Mouse (Mus musculus) cerebellum, adult (tissue): ENCODE results near the gene Tm4sf5.
"Not testable (repeated sequence)": the region's sequence is repeated elsewhere in the genome, so short reads cannot be mapped to it uniquely, and the experiment has no call there.

Source experiments
- ATAC-seq: cut with Nextera tagmentation; 2 replicates; pipeline ENCODE4 v1.9.2; 2017; ENCODE audit warnings: mild to moderate bottlenecking, moderate library complexity, mixed read lengths; ENCODE audit not compliant: insufficient number of reproducible peaks, low FRiP score, low TSS enrichment

Tm4sf5 gene

DNA sequence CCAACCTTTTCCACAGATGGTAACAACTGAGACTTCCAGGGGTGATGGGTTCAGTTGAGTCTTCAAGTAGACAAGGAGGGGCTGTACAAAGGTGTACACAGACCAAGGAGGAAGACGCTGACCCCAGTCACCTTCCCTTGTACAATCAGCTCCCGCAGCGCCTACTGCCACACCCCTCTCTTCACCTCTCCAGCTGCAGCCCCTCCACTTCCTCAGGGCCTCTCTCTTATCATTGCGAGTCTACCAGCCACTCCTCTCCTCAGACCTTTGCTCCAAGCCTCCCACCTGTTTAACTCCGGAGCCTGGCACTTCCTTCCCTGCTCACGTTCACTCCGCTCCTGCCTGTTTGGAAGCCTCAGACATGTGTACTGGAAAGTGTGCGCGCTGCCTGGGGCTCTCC, at the start of gene Tm4sf5:
TSS of gene Tm4sf5 (plus strand) at position 275 of the 400 bp plus-strand sequence.
- no peak for ATAC-seq

DNA sequence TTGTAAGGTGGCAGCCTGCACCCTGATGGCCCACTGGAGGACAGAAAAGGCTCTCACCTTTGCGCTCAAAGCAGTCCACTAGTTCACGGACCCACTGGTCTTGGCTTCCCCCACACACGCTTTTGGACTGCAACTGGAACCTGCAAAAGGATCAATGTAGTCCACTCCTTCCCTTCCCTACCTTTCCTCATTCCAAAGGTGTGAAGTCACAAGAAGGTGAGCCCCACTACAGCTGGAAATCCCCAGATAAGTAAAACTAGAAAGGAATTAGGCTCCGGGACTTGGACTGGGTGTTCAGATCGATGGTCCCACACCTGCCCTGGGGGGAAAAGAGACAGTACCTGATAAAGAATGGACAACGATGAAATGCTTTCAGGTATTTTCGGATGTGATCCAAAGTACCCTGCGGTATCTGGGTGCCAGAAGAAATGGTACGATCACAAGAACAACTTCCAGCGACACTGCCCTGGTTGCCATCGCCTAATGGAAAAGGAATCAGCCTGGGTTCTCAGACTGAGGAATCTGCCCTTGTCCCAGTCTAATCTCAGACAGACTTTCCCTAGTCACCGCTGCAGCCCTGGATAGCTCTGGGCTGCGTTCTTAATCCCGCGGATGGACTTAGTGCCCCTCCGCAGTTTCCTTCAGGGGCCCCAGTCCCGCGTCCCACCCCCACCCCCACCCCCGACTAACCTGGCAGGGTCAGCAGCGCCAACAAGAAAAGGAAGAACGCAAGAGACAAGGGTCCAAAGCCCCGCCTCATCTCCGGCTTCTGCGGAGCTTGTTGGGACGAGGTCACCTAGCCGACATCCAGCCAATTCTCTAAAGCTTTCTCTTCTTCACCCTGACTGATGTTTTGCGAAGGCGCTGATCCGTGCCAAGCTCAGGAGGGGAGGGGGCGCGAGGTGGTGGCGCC, 46.1 kb upstream of the Tm4sf5 start, which contains the start of gene Zmynd15:
TSS of gene Zmynd15 (plus strand) at position 746 of the 913 bp plus-strand sequence.
- no peak for ATAC-seq

DNA sequence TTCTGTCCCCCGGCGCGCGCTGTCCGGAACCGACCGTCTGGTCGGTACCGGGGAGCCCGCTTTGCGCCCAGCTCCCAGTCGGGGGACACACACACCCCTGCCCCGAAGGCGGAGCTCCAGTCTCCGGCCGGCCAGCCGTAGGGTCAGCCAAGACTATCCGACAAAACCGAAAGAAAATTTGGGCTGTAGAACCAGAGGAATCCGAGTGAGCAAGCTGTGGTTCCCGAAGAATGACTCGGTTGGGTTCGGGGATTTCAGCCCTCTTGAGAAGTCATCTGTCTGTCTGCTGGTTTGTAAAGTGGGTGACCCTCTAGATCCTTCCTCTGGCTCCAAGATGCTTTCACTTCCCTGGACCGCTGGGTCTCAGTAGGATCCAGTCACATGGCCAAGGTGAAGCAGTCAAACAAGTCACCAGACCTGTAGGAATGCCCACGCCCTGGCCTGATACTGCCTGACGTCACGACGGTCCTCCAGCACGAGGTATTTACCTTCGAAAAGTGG, 45.4 kb upstream of the Tm4sf5 start, which contains the start of gene Cxcl16:
TSS of gene Cxcl16 (minus strand) at position 384 of the 501 bp plus-strand sequence.
- no peak for ATAC-seq

DNA sequence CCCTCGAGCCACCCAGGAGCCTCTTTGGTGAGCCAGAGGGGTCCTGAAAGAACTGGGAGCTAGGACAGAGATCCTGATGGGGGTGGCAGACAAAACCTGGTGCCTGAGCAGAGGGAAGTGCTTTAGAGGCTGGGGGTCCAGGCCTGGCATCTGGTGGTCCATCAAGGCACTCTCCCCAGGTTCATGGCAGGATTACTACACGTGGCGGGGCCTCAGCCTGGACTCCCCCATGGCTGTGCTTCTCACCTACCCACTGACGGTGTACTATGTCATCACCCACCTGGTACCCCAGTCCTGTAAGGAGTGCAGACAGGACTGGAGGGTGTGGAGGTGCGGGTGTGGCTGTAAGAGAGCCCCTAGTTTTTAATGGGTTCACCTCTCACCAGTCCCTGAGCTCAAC, 41.1 kb upstream of the Tm4sf5 start:
- no peak for ATAC-seq

DNA sequence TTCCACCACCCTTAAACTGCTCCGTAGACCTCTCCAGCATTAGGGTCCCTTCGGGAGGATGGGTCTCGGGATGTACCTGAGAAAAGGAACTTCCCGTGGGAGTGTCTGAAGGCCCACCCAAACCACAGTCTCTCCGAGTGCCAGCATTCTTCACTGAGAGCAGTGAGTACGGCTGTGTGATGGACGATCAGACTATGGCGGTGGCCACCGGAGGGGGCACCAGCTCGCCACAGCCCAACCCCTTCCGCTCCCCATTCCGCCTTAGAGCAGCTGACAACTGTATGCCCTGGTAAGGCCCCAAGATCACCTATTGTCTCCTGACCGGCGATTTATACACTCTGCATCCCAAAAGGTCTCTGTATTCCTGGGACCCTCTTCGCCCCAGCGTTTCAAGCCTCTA, 39.8 kb upstream of the Tm4sf5 start:
- ATAC-seq = no peak

DNA sequence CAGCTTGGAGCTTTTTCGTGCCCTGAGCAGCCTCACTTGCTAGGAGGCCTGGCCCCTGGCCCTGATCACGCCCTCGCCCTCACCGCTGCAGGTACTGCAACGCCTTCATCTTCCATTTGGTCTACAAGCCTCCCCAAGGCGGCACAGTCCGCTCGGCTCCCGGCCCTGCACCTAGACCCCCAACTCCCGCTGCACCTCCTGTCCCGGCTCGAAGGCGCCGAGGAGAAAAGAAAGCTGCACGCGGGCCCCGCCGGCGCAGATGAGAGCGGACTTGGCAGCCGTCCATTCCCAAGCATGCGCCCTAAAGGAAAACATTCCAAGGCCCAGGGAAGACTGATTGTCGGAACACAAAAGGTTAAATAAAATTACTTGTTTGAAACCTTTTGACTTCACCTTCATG, 39.2 kb upstream of the Tm4sf5 start:
- ATAC-seq = no peak

DNA sequence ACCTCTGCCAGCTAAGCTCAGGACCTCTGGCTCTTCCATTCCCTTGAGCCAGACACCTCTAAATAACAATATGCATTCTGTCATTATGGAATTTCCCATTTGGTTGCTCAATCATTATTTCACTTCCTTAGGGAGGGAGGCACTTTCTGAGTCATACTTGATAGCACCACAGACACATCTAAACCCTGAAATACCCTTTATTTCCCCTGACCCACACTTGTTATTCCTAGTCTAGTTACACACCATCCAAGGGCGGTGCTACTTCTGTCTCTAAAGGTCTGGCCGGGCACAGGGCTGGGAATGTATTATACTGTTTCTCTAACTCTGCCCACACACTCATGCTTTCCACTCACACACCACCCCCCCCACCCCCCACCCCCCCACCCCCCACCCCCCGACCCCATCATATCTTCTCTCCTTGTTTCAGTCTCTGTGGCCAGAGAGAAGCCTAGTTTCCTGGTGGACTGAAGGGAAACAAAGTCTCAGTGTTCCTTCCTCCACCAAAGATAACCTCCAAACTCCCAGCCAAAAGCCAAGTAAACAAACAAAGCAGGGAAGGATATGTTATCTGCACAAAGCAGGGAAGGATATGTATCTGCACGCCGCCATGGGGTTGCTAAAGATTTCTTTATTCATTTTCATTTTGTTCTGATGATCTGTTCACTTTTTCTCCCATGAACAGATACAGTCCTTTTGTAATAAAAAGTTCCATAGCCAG, 37.0 kb upstream of the Tm4sf5 start:
- ATAC-seq = no peak

DNA sequence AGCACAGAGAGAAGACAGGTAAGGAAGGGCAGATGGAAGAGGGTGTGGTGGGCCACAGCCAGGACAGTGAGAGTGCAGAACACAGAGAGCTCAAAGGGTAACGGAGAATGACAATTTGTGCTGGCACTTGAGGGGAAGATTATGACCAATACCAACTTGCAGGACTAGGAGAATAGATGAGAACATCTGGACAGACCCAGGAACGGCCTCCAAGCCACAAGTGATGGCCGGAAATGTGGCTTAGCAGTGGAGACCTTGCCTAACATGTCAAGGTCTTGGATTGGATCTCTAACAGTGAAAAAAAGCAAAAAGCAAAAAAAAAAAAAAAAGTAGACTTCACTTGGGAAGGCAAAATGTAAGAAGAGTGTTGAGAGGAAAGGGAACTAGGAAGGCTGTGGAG, 35.3 kb upstream of the Tm4sf5 start:
- ATAC-seq = no peak

DNA sequence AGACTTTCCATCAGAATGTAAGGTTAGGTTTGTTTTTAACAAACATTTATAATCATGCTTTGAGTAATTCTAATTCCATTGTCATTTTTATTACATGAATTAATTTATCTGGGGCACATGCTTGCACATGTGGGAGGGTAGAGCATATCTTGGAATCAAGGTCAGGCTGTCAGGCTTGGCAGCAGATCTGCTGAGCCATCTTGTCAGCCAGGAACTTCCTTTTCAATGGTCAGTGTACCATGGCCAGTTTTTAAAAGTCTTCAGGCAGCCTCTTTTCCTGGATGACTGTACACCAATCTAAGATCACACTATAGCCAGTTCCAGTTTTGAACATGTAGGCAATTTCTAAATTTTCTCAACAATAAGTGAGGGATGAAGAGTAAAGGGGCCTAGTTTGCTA, 32.3 kb upstream of the Tm4sf5 start:
- no peak for ATAC-seq

DNA sequence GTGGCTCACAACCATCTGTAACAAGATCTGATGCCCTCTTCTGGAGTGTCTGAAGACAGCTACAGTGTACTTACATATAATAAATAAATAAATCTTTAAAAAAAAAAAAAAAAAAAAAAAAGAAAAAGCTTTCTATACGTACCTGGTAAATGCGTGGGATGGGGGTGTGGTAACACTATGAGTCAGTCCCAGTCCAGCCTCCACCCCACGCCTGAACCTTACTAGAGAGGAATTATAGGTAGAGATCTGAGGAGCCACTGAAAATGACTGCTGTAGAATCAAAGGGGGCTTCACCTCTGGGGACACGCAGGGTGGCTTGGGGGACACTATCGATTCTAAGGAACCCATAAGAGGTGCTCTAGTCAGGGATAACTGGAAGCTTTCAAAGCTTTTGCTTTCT, 31.8 kb upstream of the Tm4sf5 start:
- not testable (repeated sequence) for ATAC-seq

DNA sequence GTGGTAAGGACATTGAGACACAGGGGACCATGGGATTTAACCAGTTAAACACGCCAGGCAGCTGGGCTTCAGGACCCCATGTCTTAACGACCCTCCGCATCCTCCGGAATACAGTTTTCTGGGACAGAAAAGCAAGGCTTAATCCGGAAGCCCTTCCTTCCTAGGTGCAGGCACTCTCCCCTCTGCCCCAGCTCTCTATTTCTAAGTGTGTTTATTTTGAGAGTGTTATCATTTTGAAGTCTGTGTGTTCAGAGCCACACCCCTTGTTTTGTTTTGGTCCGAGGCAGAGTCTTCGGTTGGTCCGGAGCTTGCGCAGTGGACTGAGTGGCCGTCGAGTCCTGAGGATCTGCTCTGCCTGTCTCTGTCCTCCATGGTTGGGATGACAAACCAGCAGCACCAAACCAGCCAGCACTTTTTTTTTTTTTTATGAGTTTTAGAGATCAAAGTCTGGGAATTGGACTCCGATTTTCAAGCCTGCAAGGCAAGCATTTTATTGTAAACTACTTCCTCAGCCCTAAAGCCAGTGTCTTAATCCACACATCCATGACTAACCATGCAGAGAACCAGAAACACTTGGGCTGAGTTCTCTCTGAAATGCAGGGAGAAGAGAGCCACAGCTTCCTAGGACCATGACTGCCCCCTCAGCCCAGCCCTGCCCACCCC, 30.0 kb upstream of the Tm4sf5 start:
- ATAC-seq = no peak

DNA sequence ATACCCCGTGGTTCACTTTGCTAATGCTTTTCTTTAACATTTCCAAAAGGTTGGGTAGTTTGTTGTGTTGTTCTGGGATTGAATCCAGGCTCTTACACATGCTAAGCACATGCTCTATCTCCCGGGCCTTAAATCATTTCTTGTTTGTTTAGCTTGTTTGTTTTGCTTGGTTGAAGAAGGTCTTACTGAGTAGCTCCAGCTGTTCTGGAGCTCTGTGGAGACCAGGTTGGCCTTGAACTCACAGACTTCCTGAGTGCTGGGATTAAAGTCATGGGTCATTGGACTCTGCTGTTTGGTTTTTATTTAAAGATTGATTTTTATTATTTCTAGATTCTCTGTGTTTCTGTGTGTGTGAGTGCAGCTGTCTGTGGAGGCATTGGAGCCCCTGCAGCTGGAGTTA, 19.5 kb upstream of the Tm4sf5 start:
- ATAC-seq = no peak

DNA sequence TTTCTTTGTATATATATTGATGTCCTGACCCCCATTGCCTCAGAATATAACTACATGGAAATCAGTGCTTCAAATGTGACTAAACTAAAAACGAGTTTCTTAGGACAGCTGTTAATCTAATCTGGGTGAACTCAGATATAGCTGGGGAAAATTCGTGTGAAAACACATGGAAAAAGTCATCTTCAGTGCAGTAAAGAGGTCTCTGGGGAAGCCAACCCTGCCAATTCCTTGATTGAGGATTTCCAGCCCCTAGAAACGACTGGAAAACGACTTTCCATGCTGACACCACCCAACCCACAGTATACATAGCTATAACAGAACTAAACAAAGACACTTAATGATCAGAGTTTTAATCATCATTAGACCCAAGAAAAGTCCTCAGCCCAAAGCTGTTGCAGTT, 17.2 kb upstream of the Tm4sf5 start:
- no peak for ATAC-seq

DNA sequence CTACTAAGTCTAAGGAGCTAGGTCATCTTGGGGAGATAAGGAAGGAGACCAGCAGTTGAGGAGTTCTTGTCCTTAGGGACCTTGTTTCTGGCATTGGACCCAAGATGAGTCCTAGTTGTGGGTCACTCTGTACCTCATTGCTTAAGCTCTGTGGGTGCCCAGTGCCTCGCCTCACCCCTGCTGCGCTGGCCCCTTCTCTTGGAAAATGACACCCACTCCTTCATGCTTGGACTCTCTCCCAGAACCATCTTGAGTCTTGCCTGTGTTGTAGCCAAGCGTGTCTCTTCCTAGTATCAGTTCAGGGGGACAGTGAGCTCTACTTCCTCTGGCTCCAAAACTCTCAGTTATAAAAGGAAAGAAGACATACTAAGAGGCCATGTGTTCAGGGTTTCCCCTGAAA, 15.9 kb upstream of the Tm4sf5 start:
- ATAC-seq = no peak

DNA sequence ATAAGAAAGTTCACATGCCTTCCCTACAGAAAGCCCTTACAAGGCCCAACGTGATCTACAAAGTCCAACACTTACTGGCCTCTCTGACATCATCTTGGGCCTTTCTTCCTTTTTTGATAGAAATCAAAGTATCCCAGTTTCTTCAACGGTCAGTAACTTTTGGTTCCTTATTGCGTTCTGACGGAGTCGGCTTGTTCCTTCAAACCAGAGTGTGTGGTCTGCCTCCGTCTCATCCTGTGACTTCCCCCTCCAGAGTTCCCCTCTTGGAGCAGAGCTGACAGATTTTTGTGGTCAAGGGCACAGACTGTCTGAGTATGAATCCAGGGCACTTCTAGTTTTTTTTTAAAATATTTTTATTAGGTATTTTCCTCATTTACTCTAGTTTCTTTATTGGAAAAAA, 15.4 kb upstream of the Tm4sf5 start:
- no peak for ATAC-seq

DNA sequence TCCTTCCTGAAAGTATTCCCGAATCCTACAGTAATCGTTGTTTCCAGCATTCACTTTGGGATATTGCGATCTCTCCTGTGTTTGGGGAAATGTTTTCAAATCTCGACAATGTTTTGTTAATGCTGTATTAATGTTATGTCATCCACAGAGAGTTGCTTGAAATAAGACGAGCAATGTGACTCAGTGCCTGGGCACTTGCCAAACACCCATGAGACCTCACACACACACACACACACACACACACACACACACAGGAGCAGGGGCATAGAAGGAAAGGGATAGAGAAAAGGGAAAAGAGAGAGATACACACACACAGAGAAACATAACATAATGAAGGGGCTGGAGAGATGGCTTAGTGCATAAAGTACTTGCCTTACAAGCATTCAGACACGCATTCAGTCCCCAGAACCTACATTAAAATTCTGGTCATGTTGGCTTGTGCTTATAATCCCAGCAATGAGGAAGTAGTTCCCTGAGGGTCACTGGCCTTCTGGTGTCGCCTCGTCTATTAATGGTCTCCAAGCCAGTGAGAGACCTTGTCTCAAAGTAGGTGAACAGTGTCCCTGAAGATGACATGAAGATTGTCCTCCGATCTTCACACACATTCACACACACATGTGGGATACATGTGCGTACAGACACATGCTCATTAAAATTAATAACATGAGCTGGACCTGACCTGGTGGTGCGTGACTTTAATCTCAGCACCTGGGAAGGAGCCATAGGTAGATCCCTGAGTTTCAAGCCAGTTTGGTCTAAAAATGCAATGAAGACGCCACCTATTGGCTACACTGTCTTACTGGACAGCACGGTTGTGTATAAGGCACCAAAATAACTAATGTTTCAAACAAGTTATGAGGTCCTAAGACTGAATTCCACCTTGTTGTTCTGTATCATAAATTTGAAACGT, 5.2 kb upstream of the Tm4sf5 start:
- no peak for ATAC-seq

DNA sequence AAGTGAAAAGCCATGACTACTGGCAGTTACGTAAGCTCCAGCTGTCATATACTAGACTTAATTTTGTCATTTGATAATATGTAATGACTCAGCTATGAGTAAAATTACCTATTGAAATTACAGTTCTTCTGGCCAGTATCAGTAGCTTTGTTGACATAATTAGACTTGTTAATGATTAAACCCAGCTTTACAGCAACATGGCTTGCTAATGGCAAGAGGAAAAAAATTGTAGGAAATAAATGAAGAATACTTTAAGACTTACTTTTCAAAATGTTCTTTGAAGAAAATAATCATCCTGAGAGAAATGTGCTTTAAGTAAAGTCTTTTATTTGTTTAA, 4.6 kb upstream of the Tm4sf5 start:
- ATAC-seq = no peak

DNA sequence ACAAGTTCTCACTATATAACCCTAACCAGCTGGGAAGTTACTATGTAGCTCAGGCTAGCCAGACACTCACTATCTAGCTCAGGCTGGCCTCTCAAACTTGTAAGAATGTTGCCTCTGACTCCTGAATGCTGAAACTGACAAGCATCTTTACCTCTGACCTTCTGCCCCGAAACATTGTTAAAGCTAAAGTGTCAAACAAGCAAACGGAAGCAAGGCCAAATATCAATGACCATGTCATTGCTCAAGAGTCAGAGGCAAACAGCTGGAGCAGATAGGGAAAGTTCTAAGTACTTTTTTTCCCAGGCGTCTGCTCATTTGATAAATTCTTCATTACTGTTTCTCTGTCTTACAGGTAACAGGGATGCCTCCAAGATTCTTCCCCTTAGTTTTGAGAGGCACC, 3.0 kb upstream of the Tm4sf5 start:
- no peak for ATAC-seq

DNA sequence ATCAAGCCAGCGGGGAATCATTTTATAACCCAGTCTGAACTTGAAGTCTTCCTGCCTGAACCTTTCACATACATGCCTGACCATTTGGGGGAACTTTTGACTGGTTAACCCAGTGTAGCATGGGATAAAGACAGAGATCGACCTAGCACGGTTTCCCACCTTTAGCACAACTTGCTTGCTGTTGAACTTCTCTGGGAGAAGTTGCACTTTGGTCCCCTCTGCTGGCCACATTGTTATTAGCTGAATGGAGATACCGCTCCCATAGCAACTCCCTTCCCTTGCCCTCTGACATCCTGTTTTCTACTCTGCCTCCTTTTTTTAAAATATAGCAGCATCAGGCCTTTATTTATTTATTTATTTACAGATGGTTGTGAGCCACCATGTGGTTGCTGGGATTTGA, 1.3 kb downstream of the Tm4sf5 start:
- no peak for ATAC-seq

DNA sequence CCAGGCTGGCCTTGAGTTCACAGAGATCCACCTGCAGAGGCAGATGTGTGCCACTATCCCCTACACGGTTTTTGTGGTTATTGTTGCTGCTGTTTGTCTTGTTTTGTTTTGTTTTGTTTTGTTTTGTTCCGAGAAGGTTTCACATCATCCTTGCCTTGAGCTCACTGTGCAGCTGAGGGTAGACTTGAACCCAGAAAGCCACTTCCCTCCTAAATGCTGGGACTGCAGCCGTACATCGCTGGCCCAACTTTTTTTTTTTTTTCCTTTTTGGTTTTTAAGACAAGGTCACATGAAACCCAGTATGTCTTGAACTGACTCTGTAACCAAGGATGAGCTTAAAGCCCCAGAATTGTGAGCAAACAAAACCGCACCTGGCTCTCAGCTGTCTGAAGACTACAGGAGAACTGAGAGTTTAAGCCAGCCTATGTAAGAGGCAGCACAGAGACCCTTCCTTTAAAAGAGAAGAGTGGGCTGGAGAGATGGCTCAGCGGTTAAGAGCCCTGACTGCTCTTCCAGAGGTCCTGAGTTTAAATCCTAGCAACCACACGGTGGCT, 2.0 kb downstream of the Tm4sf5 start:
- no peak for ATAC-seq
